Mouse (Mus musculus) liver, adult 2 months (tissue): ENCODE data around the gene Kcnk7. TPM values are rescaled to one million over a fixed set of nuclear protein-coding genes. Genes with fewer than 3 reads are reported as not detected.
A peak's percentile ranks its signal among the peaks of the same experiment; 100 is the strongest.

Experiments used
- DNase-seq: peaks from one replicate; pipeline ENCODE4 v3.0.0-alpha.2; 2011; ENCODE audit warnings: low read depth, low spot score; ENCODE audit errors: extremely low read depth
- H3K27ac ChIP-seq: fragments of 200-500 bp; replicated peaks from 2 replicates; pipeline ENCODE4 v1.5.1; 2012; ENCODE audit warnings: low read depth, mild to moderate bottlenecking, control low read depth, inconsistent platforms, low read length; ENCODE audit not compliant: insufficient read depth
- H3K27me3 ChIP-seq: fragments of 200-500 bp; 2 replicates; pipeline ENCODE4 v1.6.1; 2012; ENCODE audit warnings: mild to moderate bottlenecking, moderate library complexity, low read length, inconsistent platforms; ENCODE audit not compliant: control insufficient read depth, insufficient read depth
- H3K36me3 ChIP-seq: fragments of 200-500 bp; 2 replicates; pipeline ENCODE4 v1.6.1; 2012; ENCODE audit warnings: low read length, inconsistent platforms; ENCODE audit not compliant: control insufficient read depth, insufficient read depth
- H3K4me1 ChIP-seq: fragments of 200-500 bp; 2 replicates; pipeline ENCODE4 v1.6.1; 2011; ENCODE audit warnings: low read length; ENCODE audit not compliant: control insufficient read depth, insufficient read depth
- H3K4me3 ChIP-seq: fragments of 200-500 bp; 2 replicates; pipeline ENCODE4 v1.5.1; 2011; ENCODE audit warnings: low read depth, mild to moderate bottlenecking, control low read depth, low read length, moderate library complexity; ENCODE audit not compliant: insufficient read depth
- H3K79me2 ChIP-seq: fragments of 200-500 bp; 2 replicates; pipeline ENCODE4 v1.6.1; 2012; ENCODE audit warnings: inconsistent platforms, mild to moderate bottlenecking, low read length, moderate library complexity; ENCODE audit not compliant: control insufficient read depth, insufficient read depth
- H3K9ac ChIP-seq: fragments of 200-500 bp; 2 replicates; pipeline ENCODE4 v1.6.1; 2012; ENCODE audit warnings: low read depth, mild to moderate bottlenecking, control low read depth, inconsistent platforms, low read length
- CTCF ChIP-seq: fragments of 200-500 bp; IDR thresholded peaks from 2 replicates; pipeline ENCODE4 v1.5.1; 2011; ENCODE audit warnings: low read depth, low read length, control low read depth
- POLR2A ChIP-seq: fragments of 200-500 bp; IDR thresholded peaks from 2 replicates; pipeline ENCODE4 v1.6.1; 2011; ENCODE audit warnings: low read length, control low read depth; ENCODE audit not compliant: insufficient read depth; ENCODE audit errors: extremely low read depth
- WGBS: fragments of 180-500 bp; shearing (Covaris S2); methylation state at CpG from one replicate; pipeline ENCODE4 v1.1.7; 2018; 5-methylcytosine and 5-hydroxymethylcytosine counted together
- polyA plus RNA-seq: library from polyadenylated mRNA; depleted of rRNA; stranded (reverse); fragments of >200 nt; gene quantifications from 2 replicates; pipeline ENCODE4 v1.2.3, GENCODE M21; 2012
- total RNA-seq: library from RNA; depleted of rRNA; stranded (reverse); fragments of >200 nt; gene quantifications from 2 replicates; pipeline ENCODE4 v1.2.3, GENCODE M21; 2014

The Kcnk7 gene
- total and polyA plus RNA-seq, 2 experiments = not detected

DNA sequence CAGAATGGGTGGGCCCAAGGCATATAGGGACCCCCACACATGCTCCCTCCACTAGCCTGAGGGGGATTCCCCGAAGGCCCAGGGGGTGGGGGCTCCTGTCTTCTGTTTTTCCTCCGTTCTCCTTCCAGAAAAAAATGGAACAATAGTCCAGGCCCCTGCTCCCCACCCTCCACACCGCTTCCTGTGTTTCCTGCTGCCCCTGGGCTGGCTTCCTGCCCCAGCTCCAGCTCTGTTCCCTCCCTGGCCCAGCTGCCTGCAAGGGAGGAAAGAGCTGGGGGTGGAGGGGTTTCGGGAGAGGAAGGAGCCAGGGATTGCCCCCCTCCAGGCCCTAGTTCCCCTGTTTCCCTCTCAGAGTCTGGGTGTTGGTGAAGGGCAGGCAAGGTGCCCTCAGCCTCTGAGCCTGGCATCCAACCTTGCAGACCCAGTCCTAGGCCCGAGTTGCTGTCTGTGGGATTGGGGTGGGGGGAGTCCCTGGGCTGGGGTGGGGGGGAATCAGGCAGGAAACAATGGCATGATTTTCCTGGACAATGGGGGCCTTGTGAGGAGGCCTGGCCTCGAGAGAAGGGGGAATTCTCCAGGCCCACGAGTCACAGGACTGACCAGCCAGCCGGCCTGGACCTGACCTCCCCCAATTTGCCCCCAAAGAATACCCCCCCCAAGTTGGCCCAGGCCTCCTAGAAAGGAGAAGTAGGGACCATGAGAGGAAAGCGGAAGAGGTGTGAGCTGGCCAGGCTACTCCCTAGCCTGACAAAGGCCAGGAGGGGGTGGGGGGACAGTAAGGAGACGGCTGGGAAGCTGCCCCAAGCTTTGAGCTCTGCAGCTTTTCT is 11.9 kb upstream of the Kcnk7 start:
- Histone ChIP-seq H3K4me1 (peaks cover 22% of the 10 kb centered on the region), H3K4me3 (peak overlapping the region; percentile 50), H3K27ac (peak overlapping the region; percentile 73), H3K27me3 (no peaks in the 10 kb centered on the region), H3K9ac (peak overlapping the region; percentile 58), H3K36me3 (peaks cover 19% of the 10 kb centered on the region), H3K79me2 (peaks cover 23% of the 10 kb centered on the region)
- WGBS = 68% methylated on average over 10 of the region's 10 CpGs
- TF ChIP-seq POLR2A (no peak), CTCF (no peak)
- peak; percentile 19 for DNase-seq

DNA sequence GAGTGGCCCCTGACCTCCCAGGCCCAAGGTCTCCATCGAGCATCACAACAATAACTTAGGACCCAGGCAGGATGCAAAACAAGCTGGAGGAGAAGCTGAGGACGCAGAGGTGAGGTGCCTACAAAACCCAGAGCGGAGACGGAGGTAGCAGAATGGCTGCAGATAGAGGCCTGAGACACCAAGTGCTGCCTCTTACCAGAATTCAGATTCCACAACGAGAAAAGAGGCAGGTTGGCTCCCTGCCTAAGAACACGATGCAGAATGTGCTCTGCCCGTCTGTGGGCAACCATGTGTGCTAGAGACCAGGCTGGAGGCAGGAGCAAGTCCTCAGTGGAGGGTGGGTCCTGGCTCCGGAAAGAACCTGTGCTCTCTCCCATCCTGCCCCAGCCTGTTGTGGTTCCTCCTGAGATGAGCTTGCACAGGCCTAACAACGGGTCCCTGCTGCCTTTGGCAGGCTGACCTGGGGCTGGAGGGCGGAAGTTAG is 11.2 kb upstream of the Kcnk7 start:
- no peak for TF ChIP-seq POLR2A
- no peak for TF ChIP-seq CTCF
- no peak for DNase-seq

DNA sequence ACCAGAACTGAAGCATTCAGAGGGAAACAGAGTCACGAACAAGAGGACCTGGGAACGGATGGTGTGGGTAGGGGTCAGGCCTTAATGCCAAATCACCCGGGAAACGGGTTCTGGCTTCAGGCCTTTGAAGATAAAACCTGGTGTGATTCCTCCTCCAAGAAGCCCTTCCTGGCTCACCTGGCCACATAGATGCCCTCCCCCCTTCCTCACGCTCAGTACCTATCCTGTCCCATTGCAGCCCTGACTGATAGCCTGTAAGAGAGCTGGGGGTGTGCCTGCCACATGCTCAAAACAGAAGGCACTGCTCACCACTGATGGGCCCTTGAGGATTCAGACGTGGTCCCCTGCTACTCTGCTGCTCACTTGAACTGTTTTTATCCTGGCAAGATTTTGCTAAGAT is 10.4 kb upstream of the Kcnk7 start:
- H3K4me3 ChIP-seq = no peak overlapping the region
- no peak for TF ChIP-seq CTCF
- no peak for TF ChIP-seq POLR2A
- no peak for DNase-seq
- no peak overlapping the region for H3K9ac ChIP-seq
- H3K27me3 ChIP-seq = no peaks in the 10 kb centered on the region
- no peak overlapping the region for H3K27ac ChIP-seq
- peaks cover 17% of the 10 kb centered on the region for H3K4me1 ChIP-seq
- WGBS = 86% methylated on average over 6 of the region's 6 CpGs
- peaks cover 32% of the 10 kb centered on the region for H3K36me3 ChIP-seq
- peaks cover 23% of the 10 kb centered on the region for H3K79me2 ChIP-seq

More for the DNA sequence above, 11.2 kb upstream of the Kcnk7 start:
- peaks cover 25% of the 10 kb centered on the region for H3K36me3 ChIP-seq
- H3K27me3 ChIP-seq = no peaks in the 10 kb centered on the region
- H3K4me1 ChIP-seq = peaks cover 17% of the 10 kb centered on the region
- H3K79me2 ChIP-seq = peaks cover 23% of the 10 kb centered on the region
- no peak overlapping the region; the same call in 1 of the 2 replicates for H3K4me3 ChIP-seq
- H3K9ac ChIP-seq = no peak overlapping the region
- 51% methylated on average over 10 of the region's 10 CpGs for WGBS
- H3K27ac ChIP-seq = peak overlapping the region; percentile 73; the same call in 1 of the 2 replicates

DNA sequence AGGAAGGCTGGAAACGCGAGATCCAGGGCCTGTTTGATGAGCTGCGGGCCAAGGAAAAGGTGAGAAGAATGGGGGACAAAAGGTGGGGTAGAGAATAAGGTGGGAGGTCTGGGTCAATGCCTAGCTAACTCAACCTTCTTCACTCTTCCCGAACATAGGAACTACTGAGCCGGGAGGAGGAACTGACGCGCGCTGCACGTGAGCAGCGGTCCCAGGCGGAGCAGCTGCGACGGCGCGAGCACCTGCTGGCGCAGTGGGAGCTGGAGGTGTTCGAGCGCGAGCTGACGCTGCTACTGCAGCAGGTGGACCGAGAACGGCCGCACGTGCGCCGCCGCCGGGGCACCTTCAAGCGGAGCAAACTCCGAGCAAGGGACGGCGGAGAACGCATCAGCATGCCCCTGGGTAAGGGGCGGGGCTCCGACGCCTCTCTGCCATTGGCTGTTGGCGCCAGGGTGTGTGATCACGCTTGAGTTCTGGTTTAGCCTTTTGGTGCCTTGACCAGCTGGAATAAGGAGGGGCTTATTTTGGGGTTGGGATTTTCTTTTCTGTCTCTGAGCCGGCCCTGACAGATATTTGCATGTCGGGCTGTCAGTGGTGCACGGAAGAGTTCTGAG is 8.2 kb upstream of the Kcnk7 start:
- H3K4me1 ChIP-seq = peaks cover 10% of the 10 kb centered on the region
- no peaks in the 10 kb centered on the region for H3K27me3 ChIP-seq
- peaks cover 46% of the 10 kb centered on the region for H3K36me3 ChIP-seq
- H3K79me2 ChIP-seq = peaks cover 10% of the 10 kb centered on the region
- no peak overlapping the region for H3K4me3 ChIP-seq
- no peak overlapping the region for H3K27ac ChIP-seq
- H3K9ac ChIP-seq = no peak overlapping the region
- WGBS = 90% methylated on average over 41 of the region's 41 CpGs
- TF ChIP-seq POLR2A (no peak), CTCF (no peak)
- no peak for DNase-seq

DNA sequence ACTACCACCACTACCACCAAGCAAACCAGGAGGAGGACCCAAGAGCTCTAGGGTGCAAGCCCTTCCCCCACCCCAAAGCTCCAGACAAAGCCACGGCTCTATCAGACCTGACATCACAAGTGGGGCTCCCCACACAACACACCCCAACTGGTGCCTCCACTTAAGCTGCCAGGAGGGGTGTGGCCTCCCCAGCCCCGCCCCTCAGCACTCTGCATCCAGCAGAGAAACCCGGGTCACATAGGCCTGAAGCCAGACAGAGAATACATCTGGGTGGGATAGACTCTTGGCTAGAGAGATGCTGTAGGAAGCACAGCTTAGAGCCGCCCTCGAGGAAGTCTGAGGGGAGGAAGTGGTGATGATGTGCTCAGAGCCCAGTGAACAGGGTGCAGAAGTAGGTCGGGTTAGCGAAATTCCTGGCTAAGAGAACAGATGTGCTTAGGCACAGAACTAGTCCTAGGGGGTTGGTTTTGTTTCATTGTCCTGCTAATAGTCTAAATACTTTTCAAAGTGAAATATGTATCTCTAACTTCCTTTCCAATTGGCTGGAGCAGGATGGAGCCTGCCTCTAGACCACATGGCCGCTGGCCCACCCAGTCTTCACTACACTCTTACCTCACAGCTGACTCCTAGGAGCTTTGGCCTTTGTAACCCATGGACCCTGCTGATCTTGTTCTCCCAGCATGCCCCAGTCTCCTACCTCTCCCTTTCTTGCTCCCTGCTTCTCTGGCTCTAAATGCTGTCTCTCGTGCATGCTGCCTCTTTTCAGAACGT is 819 bp downstream of the Kcnk7 start:
- H3K9ac ChIP-seq = no peak overlapping the region
- H3K4me1 ChIP-seq = peaks cover 2% of the 10 kb centered on the region; the same call in 1 of the 2 replicates
- 55% methylated on average over 10 of the region's 10 CpGs for WGBS
- no peak overlapping the region for H3K27ac ChIP-seq
- no peak overlapping the region for H3K4me3 ChIP-seq
- H3K79me2 ChIP-seq = no peaks in the 10 kb centered on the region
- no peak for TF ChIP-seq CTCF
- peaks cover 16% of the 10 kb centered on the region for H3K36me3 ChIP-seq
- H3K27me3 ChIP-seq = no peaks in the 10 kb centered on the region
- DNase-seq = no peak
